10 mouse cellular contexts compared by ENCODE assay signal in the genomic region with DNA sequence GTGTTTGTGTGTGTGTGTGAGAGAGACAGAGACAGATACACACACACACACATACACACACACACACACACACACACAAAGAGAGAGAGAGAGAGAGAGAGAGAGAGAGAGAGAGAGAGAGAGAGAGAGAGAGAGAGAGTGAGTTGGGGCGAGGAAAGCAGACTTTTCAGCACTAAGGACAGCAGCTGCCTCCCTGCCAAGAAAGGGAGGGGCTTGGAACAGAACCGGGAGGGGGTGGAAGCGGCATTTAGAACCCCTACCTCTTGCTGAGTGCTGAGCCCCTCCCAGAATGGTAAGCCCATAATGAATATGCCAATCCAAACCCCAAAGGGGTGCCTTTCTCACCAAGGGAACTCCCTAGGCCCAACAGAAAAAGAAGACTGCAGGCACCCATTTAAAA. TPM values are rescaled to one million over a fixed set of nuclear protein-coding genes. Genes with fewer than 3 reads are reported as not detected.
DNase-seq lines count a peak whose midpoint lies in the region; TF ChIP-seq lines count a peak whose summit lies in the region.
"Had no signal": no experiment of that assay in that cellular context is flagged by ENCODE, and none has a peak within 500 bp of the region (broad histone marks: within the 10 kb centered on the region; RNA-seq: fewer than 3 reads in every experiment).

No protein-coding gene starts in this region.

- peak; percentile 49 for DNase-seq in embryo, embryonic 10 days (ENCODE audit: low spot score)
- DNase-seq in embryo, embryonic 9.5 days (ENCODE audit: extremely low spot score) = no peak
- DNase-seq in lung, postnatal 10 days = peak; percentile 67
- DNase-seq in lung, postnatal 25 days (ENCODE audit: low spot score) = no peak
- DNase-seq in thymus, postnatal 0 days (ENCODE audit: low spot score) = peak; percentile 62
- no peak for DNase-seq in heart, adult 9 months (ENCODE audit: low spot score in 2 of 2)
- no peak for DNase-seq in gastrocnemius, postnatal 4 days (ENCODE audit: low spot score in 2 of 2)

- peaks cover 37% of the 10 kb centered on the region for H3K4me1 ChIP-seq in cortical plate, adult 2 months (ENCODE audit: control insufficient read depth, insufficient read depth, low read length)
- H3K4me1 ChIP-seq: midbrain, embryonic 12.5 days had no signal

- TF ChIP-seq CTCF in cortical plate, adult 2 months (IDR thresholded peaks at IDR 0.05; ENCODE audit: extremely low read depth, insufficient read depth, low read length) = no peak

- H3K27ac ChIP-seq in cortical plate, adult 2 months (ENCODE audit: insufficient read depth, low read length) = 0 out of 2 replicates have a peak overlapping the region, but pooled peaks have one; percentile 47
- H3K27ac ChIP-seq: hindbrain, embryonic 13.5 days; midbrain, embryonic 12.5 days had no signal

- TF ChIP-seq POLR2A in cortical plate, adult 2 months (IDR thresholded peaks at IDR 0.05; ENCODE audit: extremely low read depth, insufficient read depth, low read length) = no peak

- H3K4me3 ChIP-seq in cortical plate, adult 2 months (ENCODE audit: insufficient read depth, low read length) = no peak overlapping the region
- H3K4me3 ChIP-seq: hindbrain, embryonic 13.5 days; midbrain, embryonic 12.5 days had no signal

RNA-seq across cellular contexts. Expression of gene Camk2b, which starts 49.8 kb away (rescaled TPM):
- 499 and 547 TPM in 2 replicates for polyA plus RNA-seq in cortical plate, adult 2 months (2012; rRNA removed)
- 2.0 and 2.3 TPM in 2 replicates for polyA plus RNA-seq in thymus, postnatal 0 days (2015; fragmentation: Nextera tagmentation; extraction: Ambion mirVana)
- total RNA-seq in gastrocnemius, postnatal 4 days (2021) = 100 to 1,000 TPM; 190 to 199 TPM

Comparison
In these comparisons a context has a peak if more than half of its experiments do, and no peak if none do; other contexts are left out.
1. DNase-seq: peak in embryo, embryonic 10 days (single experiment), lung, postnatal 10 days (single experiment) and thymus, postnatal 0 days (single experiment); none in embryo, embryonic 9.5 days (single experiment), lung, postnatal 25 days (single experiment), heart, adult 9 months (0 of 2) and gastrocnemius, postnatal 4 days (0 of 2).
2. RNA of gene Camk2b, which starts 49.8 kb away (polyA plus RNA-seq): 499 to 547 TPM in cortical plate, adult 2 months; 2.0 to 2.3 TPM in thymus, postnatal 0 days; every median in the first group is over 100 times any median in the second.